Mouse (Mus musculus): Measurements from ENCODE around the gene Epb41l3. TPM values are rescaled to one million over a fixed set of nuclear protein-coding genes. Genes with fewer than 3 reads are reported as not detected.

Gene Epb41l3
- polyA plus RNA-seq (2015; fragmentation: Nextera tagmentation; extraction: Ambion mirVana) = 4.5 and 6.7 TPM in 2 replicates

DNA sequence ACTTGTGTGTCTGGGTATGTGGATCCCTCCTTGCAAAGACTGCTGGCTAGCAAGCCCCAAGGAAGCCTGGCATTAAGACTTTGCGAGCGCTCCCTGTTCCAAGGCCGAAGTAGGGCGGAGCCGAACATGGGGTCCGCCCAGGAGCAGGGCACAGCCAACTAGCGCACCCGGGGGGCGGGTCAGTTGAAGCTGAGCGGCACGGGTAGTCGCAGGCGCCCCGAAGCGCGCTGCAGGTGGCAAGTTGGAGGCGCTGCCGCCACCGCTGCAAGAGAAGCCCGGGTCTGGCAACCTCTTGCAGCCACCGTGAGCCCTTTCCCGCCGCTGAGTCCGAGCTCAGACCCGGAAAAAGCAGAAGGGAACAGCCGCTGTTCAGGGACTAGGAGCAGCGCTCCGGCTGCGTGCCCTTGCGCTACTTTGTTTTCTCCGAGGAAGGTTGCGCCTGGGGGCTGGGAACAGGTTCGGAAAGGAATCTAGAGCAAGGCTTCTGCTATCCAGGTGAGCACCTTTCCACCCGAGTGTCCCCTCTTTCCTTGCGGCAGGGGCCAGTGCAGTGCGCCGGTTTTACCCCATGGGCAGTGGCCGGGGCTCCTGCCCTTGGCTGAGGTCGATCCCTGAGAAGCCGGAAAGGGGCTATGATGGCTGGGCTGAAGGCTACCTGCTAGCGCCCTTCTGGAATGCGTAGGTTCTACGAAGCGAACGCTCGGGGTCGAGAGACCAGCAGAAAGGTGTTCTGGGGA, at the start of gene Epb41l3:
Epb41l3 (plus strand) TSS at position 183 of the 737 bp plus-strand sequence.

Other genes starting within 250 kb of the Epb41l3 start
- gene Tmem200c, start 249.1 kb upstream of the Epb41l3 start, polyA plus RNA-seq (2015; fragmentation: Nextera tagmentation; extraction: Ambion mirVana) = not detected in 2 replicates